Mouse (Mus musculus): ENCODE measurements at regions not wholly inside any gene's neighbourhood (a gene's known extent, or its start where the extent isn't known, plus 50 kb on each side); places are given as distances from the start of the nearest gene placed in this dataset.

- DNase-seq (ENCODE audit: low spot score in 2 of 2), result no peak
These were observed 401.1 kb downstream of the Tex13c3 start for GRCm38 (mm10) chrX:19080021-19080420.

Small RNA genes in the stretch of these regions (microRNA-seq; reads per million reads assigned to microRNA genes)
- gene Mir221, result 325 reads per million, percentile 62 among the genes with 10 or more reads in this experiment
- 105 reads per million, percentile 46 among the genes with 10 or more reads in this experiment for gene Mir222

Data from adrenal gland, postnatal 4 days (tissue).